In genomic region chr11:67642421-67642820, GRCm38 (mm10) we compare ENCODE assay signal across 20 mouse cellular contexts. TPM values are rescaled to one million over a fixed set of nuclear protein-coding genes. Genes with fewer than 3 reads are reported as not detected.
A peak's percentile ranks its signal among the peaks of the same experiment; 100 is the strongest.
DNase-seq lines count a peak whose midpoint lies in the region; TF ChIP-seq lines count a peak whose summit lies in the region.
"Had no signal": no experiment of that assay in that cellular context is flagged by ENCODE, and none has a peak within 500 bp of the region (broad histone marks: within the 10 kb centered on the region; RNA-seq: fewer than 3 reads in every experiment).

No protein-coding gene starts in this region.

- TF ChIP-seq CTCF in left cerebral cortex, adult 2 months (IDR thresholded peaks at IDR 0.05) = no peak

- no peak overlapping the region for H3K4me3 ChIP-seq in left cerebral cortex, adult 2 months
- H3K4me3 ChIP-seq: forebrain, embryonic 10.5 days; forebrain, embryonic 13.5 days; heart, embryonic 12.5 days; heart, embryonic 15.5 days; hindbrain, embryonic 10.5 days; hindbrain, embryonic 13.5 days; intestine, embryonic 15.5 days had no signal

- no peak for DNase-seq in left cerebral cortex, adult 2 months (ENCODE audit: extremely low spot score in 1 of 2, low spot score in 2 of 2)
- no peak for DNase-seq in left cerebral cortex, postnatal 36 days (ENCODE audit: low spot score in 2 of 2)
- peak; percentile 35 for DNase-seq in adrenal gland, postnatal 10 days
- DNase-seq in adrenal gland, postnatal 36 days = peak; percentile 68 to 70
- no peak for DNase-seq in kidney, postnatal 36 days
- no peak for DNase-seq in gastrocnemius, postnatal 14 days
- DNase-seq: cerebellum, adult 9-10 months; gastrocnemius, postnatal 10 days; heart, adult 11 months; heart, postnatal 10 days; heart, postnatal 36 days had no signal

- H3K27ac ChIP-seq in left cerebral cortex, adult 2 months = peak overlapping the region; percentile 24; the same call in 1 of the 2 replicates
- H3K27ac ChIP-seq: forebrain, embryonic 10.5 days; forebrain, embryonic 13.5 days; heart, embryonic 15.5 days; hindbrain, embryonic 10.5 days; hindbrain, embryonic 13.5 days; intestine, embryonic 15.5 days had no signal

- intact Hi-C loops in left cerebral cortex, adult 2 months (cut with DNase I) = no loop called here
- intact Hi-C loops in left cerebral cortex, postnatal 36 days (cut with DNase I) = no loop called here
- intact Hi-C loops in gastrocnemius, postnatal 14 days (cut with DNase I; ENCODE audit: low total_unique reads) = loop anchor here (10.0 kb wide), 1 partner anchor 108 kb away; no protein-coding TSS in a partner anchor

RNA-seq across cellular contexts. Expression of gene Rcvrn, which starts 52.7 kb away (rescaled TPM):
- total RNA-seq in left cerebral cortex, adult 2 months (2021) = 1 to 10 TPM in 1 of 2 experiments, under 1 TPM in 1; 0.91 to 3.2 TPM
- total RNA-seq in left cerebral cortex, postnatal 36 days (2021) = 1 to 10 TPM; 1.1 to 2.5 TPM
- total RNA-seq in adrenal gland, postnatal 10 days (2021) = not detected
- under 1 TPM in 1 of 2 experiments, not detected in 1; 0.40 TPM for total RNA-seq in adrenal gland, postnatal 36 days (2021)
- total RNA-seq in gastrocnemius, postnatal 14 days (2021) = not detected
- total RNA-seq: gastrocnemius, postnatal 10 days; heart, adult 8-10 months; heart, postnatal 10 days; heart, postnatal 36 days; MEL had no signal

Comparison
In these comparisons a context has a peak if more than half of its experiments do, and no peak if none do; other contexts are left out.
1. DNase-seq: peak in adrenal gland, postnatal 10 days (single experiment) and adrenal gland, postnatal 36 days (2 of 2); none in left cerebral cortex, adult 2 months (0 of 2), left cerebral cortex, postnatal 36 days (0 of 2), kidney, postnatal 36 days (0 of 2) and gastrocnemius, postnatal 14 days (single experiment).